Mouse (Mus musculus) ES-E14 (cell line): ENCODE measurements at regions not wholly inside any gene's neighbourhood (a gene's known extent, or its start where the extent isn't known, plus 50 kb on each side); places are given as distances from the start of the nearest gene placed in this dataset.

ENCODE experiments used
- CHD2 ChIP-seq: IDR thresholded peaks from 2 replicates; pipeline ENCODE4 v1.6.1; 2014; ENCODE audit warnings: mild to moderate bottlenecking, low read depth, low read length, inconsistent platforms
- HCFC1 ChIP-seq: IDR thresholded peaks from 2 replicates; pipeline ENCODE4 v1.6.1; 2012; ENCODE audit warnings: low read length, inconsistent platforms, borderline replicate concordance; ENCODE audit not compliant: insufficient read depth
- MAFK ChIP-seq: IDR thresholded peaks from 2 replicates; pipeline ENCODE4 v1.6.1; 2014; ENCODE audit warnings: mild to moderate bottlenecking, low read depth, low read length, inconsistent platforms; ENCODE audit not compliant: insufficient read depth
- ZC3H11A ChIP-seq: IDR thresholded peaks from 2 replicates; pipeline ENCODE4 v1.6.1; 2012; ENCODE audit warnings: low read depth, mild to moderate bottlenecking, inconsistent platforms, low read length, borderline replicate concordance
- ZNF384 ChIP-seq: IDR thresholded peaks from 2 replicates; pipeline ENCODE4 v1.6.1; 2012; ENCODE audit warnings: low read depth, low read length, inconsistent platforms

GRCm38 (mm10) chr8:81098963-81099362 is 84.2 kb upstream of the Usp38 start:
- TF ChIP-seq ZNF384: no peak
- TF ChIP-seq CHD2: no peak
- TF ChIP-seq MAFK: no peak
- TF ChIP-seq HCFC1: no peak
- TF ChIP-seq ZC3H11A: no peak
